In genomic region chr17:12801861-12802540, GRCm38 (mm10) we compare ENCODE assay signal across 13 mouse cellular contexts. TPM values are rescaled to one million over a fixed set of nuclear protein-coding genes. Genes with fewer than 3 reads are reported as not detected.
A peak's percentile ranks its signal among the peaks of the same experiment; 100 is the strongest.
DNase-seq lines count a peak whose midpoint lies in the region; ATAC-seq and TF ChIP-seq lines count a peak whose summit lies in the region.
"Had no signal": no experiment of that assay in that cellular context is flagged by ENCODE, and none has a peak within 500 bp of the region (broad histone marks: within the 10 kb centered on the region; RNA-seq: fewer than 3 reads in every experiment).

No protein-coding gene starts in this region.

- H3K36me3 ChIP-seq in embryonic facial prominence, embryonic 15.5 days, result no peaks in the 10 kb centered on the region
- H3K36me3 ChIP-seq in limb, embryonic 14.5 days (ENCODE audit: control insufficient read depth, insufficient read depth, low read length), result 0 out of 2 replicates have a peak, but pooled peaks cover 3% of the 10 kb centered on the region
- H3K36me3 ChIP-seq: hindbrain, embryonic 13.5 days had no signal

- no peak overlapping the region; the same call in 1 of the 2 replicates for H3K27ac ChIP-seq in embryonic facial prominence, embryonic 15.5 days (replicated peaks)
- H3K27ac ChIP-seq in limb, embryonic 14.5 days (replicated peaks; ENCODE audit: low read depth, low read length), result no peak overlapping the region
- H3K27ac ChIP-seq in gastrocnemius, adult 2 months, result no peak overlapping the region
- H3K27ac ChIP-seq: embryonic facial prominence, embryonic 13.5 days; hindbrain, embryonic 13.5 days had no signal

- peaks cover 3% of the 10 kb centered on the region; the same call in 1 of the 2 replicates for H3K4me1 ChIP-seq in embryonic facial prominence, embryonic 15.5 days
- H3K4me1 ChIP-seq in limb, embryonic 14.5 days (ENCODE audit: control insufficient read depth, insufficient read depth, low read length), result peaks cover 6% of the 10 kb centered on the region
- H3K4me1 ChIP-seq: embryonic facial prominence, embryonic 13.5 days; hindbrain, embryonic 13.5 days had no signal

- no peak overlapping the region for H3K4me3 ChIP-seq in embryonic facial prominence, embryonic 15.5 days (replicated peaks)
- no peak overlapping the region for H3K4me3 ChIP-seq in limb, embryonic 14.5 days (replicated peaks; ENCODE audit: low read length)
- H3K4me3 ChIP-seq in gastrocnemius, adult 2 months, result no peak overlapping the region
- H3K4me3 ChIP-seq: embryonic facial prominence, embryonic 13.5 days; hindbrain, embryonic 13.5 days had no signal

- intact Hi-C loops in gastrocnemius, adult 2 months (cut with DNase I), result no loop called here

- no peak for TF ChIP-seq CTCF in gastrocnemius, adult 2 months (IDR thresholded peaks at IDR 0.05)

- no peaks in the 10 kb centered on the region for H3K9me3 ChIP-seq in embryonic facial prominence, embryonic 15.5 days (replicated peaks)
- no peaks in the 10 kb centered on the region for H3K9me3 ChIP-seq in limb, embryonic 14.5 days (ENCODE audit: control insufficient read depth, low read length)
- H3K9me3 ChIP-seq: embryonic facial prominence, embryonic 13.5 days; hindbrain, embryonic 13.5 days had no signal

- WGBS in embryonic facial prominence, embryonic 15.5 days, result 41% methylated on average over 9 of the region's 9 CpGs
- WGBS in limb, embryonic 14.5 days, result 26% methylated on average over 9 of the region's 9 CpGs

- no peaks in the 10 kb centered on the region for H3K27me3 ChIP-seq in embryonic facial prominence, embryonic 15.5 days
- no peaks in the 10 kb centered on the region for H3K27me3 ChIP-seq in limb, embryonic 14.5 days (ENCODE audit: control insufficient read depth, insufficient read depth, low read length)
- H3K27me3 ChIP-seq: embryonic facial prominence, embryonic 13.5 days; hindbrain, embryonic 13.5 days had no signal

- H3K4me2 ChIP-seq in embryonic facial prominence, embryonic 15.5 days (replicated peaks), result no peak overlapping the region
- no peak overlapping the region for H3K4me2 ChIP-seq in limb, embryonic 14.5 days (replicated peaks; ENCODE audit: low read depth, low read length, severe bottlenecking)
- H3K4me2 ChIP-seq: embryonic facial prominence, embryonic 13.5 days; hindbrain, embryonic 13.5 days had no signal

- H3K9ac ChIP-seq in embryonic facial prominence, embryonic 15.5 days, result no peak overlapping the region
- H3K9ac ChIP-seq in limb, embryonic 14.5 days (ENCODE audit: low read depth, low read length, severe bottlenecking), result no peak overlapping the region
- H3K9ac ChIP-seq: embryonic facial prominence, embryonic 13.5 days; forebrain, postnatal 0 days; hindbrain, embryonic 13.5 days had no signal

- TF ChIP-seq POLR2A in limb, embryonic 14.5 days (IDR thresholded peaks at IDR 0.05; ENCODE audit: borderline replicate concordance, extremely low read depth, insufficient read depth, insufficient read length), result no peak

- DNase-seq in kidney, adult 11 months, result peak; percentile 59
- DNase-seq in kidney, postnatal 10 days, result no peak
- peak; percentile 43 to 69 for DNase-seq in kidney, adult 8-10 months
- peak; percentile 72 for DNase-seq in limb, embryonic 14.5 days (ENCODE audit: low spot score)
- no peak for DNase-seq in spleen, postnatal 36 days (ENCODE audit: low spot score in 2 of 2)
- DNase-seq in frontal cortex, adult 2 months (ENCODE audit: extremely low spot score in 1 of 2, low spot score in 1 of 2), result no peak
- DNase-seq in gastrocnemius, adult 2 months, result no peak
- DNase-seq: adrenal gland, postnatal 25 days; cerebellum, adult 11 months; forebrain, postnatal 0 days had no signal

- peak; percentile 43; the same call in 1 of the 2 replicates for ATAC-seq in embryonic facial prominence, embryonic 15.5 days (ENCODE audit: insufficient number of reproducible peaks, low FRiP score, low TSS enrichment, low read depth)
- ATAC-seq in limb, embryonic 14.5 days (ENCODE audit: low FRiP score, low read depth), result peak; percentile 81
- ATAC-seq: forebrain, postnatal 0 days had no signal

RNA-seq across cellular contexts. Expression of gene Igf2r, which starts 32.5 kb away (rescaled TPM):
- polyA plus RNA-seq in embryonic facial prominence, embryonic 15.5 days (2015; fragmentation: Nextera tagmentation; extraction: Ambion mirVana), result 39.8 and 44.2 TPM in 2 replicates
- 97.3 and 99.6 TPM in 2 replicates for polyA plus RNA-seq in limb, embryonic 14.5 days (2012; rRNA removed)
- polyA plus RNA-seq in limb, embryonic 14.5 days (2014; fragmentation: Nextera tagmentation; extraction: Ambion mirVana), result 60.6 and 62.4 TPM in 2 replicates
- polyA plus RNA-seq in frontal cortex, adult 2 months (2012; rRNA removed), result 12.7 and 14.8 TPM in 2 replicates
- total RNA-seq in gastrocnemius, adult 2 months (2021), result 10 to 100 TPM; 36.9 to 46.7 TPM

Comparison
In these comparisons a context has a peak if more than half of its experiments do, and no peak if none do; other contexts are left out.
1. DNase-seq: peak in kidney, adult 11 months (single experiment), kidney, adult 8-10 months (2 of 2) and limb, embryonic 14.5 days (single experiment); none in kidney, postnatal 10 days (single experiment), spleen, postnatal 36 days (0 of 2), frontal cortex, adult 2 months (0 of 2) and gastrocnemius, adult 2 months (single experiment).